Mouse (Mus musculus) stomach, postnatal 0 days (tissue): ENCODE results near the gene Ankrd33b.

Experiments
- CTCF ChIP-seq: IDR thresholded peaks from 2 replicates; pipeline ENCODE4 v1.5.1; 2016; ENCODE audit warnings: antibody characterized with exemption, low read depth, mild to moderate bottlenecking, moderate library complexity
- EP300 ChIP-seq: optimal IDR thresholded peaks from 2 replicates; pipeline ENCODE3; 2016; ENCODE audit warnings: antibody characterized with exemption

GRCm38 (mm10) chr15:31342496-31342901 lies 25.0 kb downstream of the Ankrd33b start:
- TF ChIP-seq CTCF = no peak
- TF ChIP-seq EP300 = no peak
